Mouse (Mus musculus): ENCODE data around the gene Parp14.
"Not testable (repeated sequence)": the region's sequence is repeated elsewhere in the genome, so short reads cannot be mapped to it uniquely, and the experiment has no call there.

Gene Parp14

GRCm38 (mm10) chr16:35871048-35871851 lies at the start of gene Parp14:
Gene Parp14, minus strand, starts transcription at chr16:35871544.
- peak; percentile 43 to 46 for DNase-seq (ENCODE audit: low spot score in 2 of 2)

- no peak for DNase-seq (ENCODE audit: low spot score in 2 of 2)
Observed at GRCm38 (mm10) chr16:35918721-35919543, 47.6 kb upstream of the Parp14 start.

- no peak for DNase-seq (ENCODE audit: low spot score in 2 of 2)
Observed at GRCm38 (mm10) chr16:35914301-35914700, 43.0 kb upstream of the Parp14 start.

GRCm38 (mm10) chr16:35913526-35913925 lies 42.2 kb upstream of the Parp14 start:
- no peak for DNase-seq (ENCODE audit: low spot score in 2 of 2)

- no peak for DNase-seq (ENCODE audit: low spot score in 2 of 2)
Observed at GRCm38 (mm10) chr16:35911449-35911848, 40.1 kb upstream of the Parp14 start.

GRCm38 (mm10) chr16:35907432-35908201 lies 36.3 kb upstream of the Parp14 start:
- DNase-seq (ENCODE audit: low spot score in 2 of 2) = no peak

GRCm38 (mm10) chr16:35906887-35907286 lies 35.5 kb upstream of the Parp14 start:
- no peak for DNase-seq (ENCODE audit: low spot score in 2 of 2)

- no peak for DNase-seq (ENCODE audit: low spot score in 2 of 2)
Observed at GRCm38 (mm10) chr16:35905819-35906485, 34.6 kb upstream of the Parp14 start.

GRCm38 (mm10) chr16:35905355-35905754 lies 34.0 kb upstream of the Parp14 start:
- DNase-seq (ENCODE audit: low spot score in 2 of 2) = no peak

GRCm38 (mm10) chr16:35904121-35904736 lies 32.9 kb upstream of the Parp14 start:
- DNase-seq (ENCODE audit: low spot score in 2 of 2) = no peak

- no peak for DNase-seq (ENCODE audit: low spot score in 2 of 2)
Observed at GRCm38 (mm10) chr16:35903014-35903640, 31.8 kb upstream of the Parp14 start.

GRCm38 (mm10) chr16:35900541-35900940 lies 29.2 kb upstream of the Parp14 start:
- no peak for DNase-seq (ENCODE audit: low spot score in 2 of 2)

- no peak for DNase-seq (ENCODE audit: low spot score in 2 of 2)
Observed at GRCm38 (mm10) chr16:35894997-35895396, 23.7 kb upstream of the Parp14 start.

GRCm38 (mm10) chr16:35891603-35892002 lies 20.3 kb upstream of the Parp14 start:
- not testable (repeated sequence) for DNase-seq (ENCODE audit: low spot score in 2 of 2)

GRCm38 (mm10) chr16:35890645-35891044 lies 19.3 kb upstream of the Parp14 start:
- no peak for DNase-seq (ENCODE audit: low spot score in 2 of 2)

GRCm38 (mm10) chr16:35888910-35889309 lies 17.6 kb upstream of the Parp14 start:
- DNase-seq (ENCODE audit: low spot score in 2 of 2) = no peak

- DNase-seq (ENCODE audit: low spot score in 2 of 2) = no peak
Observed at GRCm38 (mm10) chr16:35888174-35888573, 16.8 kb upstream of the Parp14 start.

GRCm38 (mm10) chr16:35874416-35874815 lies 3.1 kb upstream of the Parp14 start:
- peak; percentile 55 to 65 for DNase-seq (ENCODE audit: low spot score in 2 of 2)

GRCm38 (mm10) chr16:35872410-35873006 lies 1.2 kb upstream of the Parp14 start:
- DNase-seq (ENCODE audit: low spot score in 2 of 2) = no peak

GRCm38 (mm10) chr16:35871898-35872297 lies 554 bp upstream of the Parp14 start:
- no peak for DNase-seq (ENCODE audit: low spot score in 2 of 2)

Measured in urinary bladder, postnatal 36 days (tissue).